Mouse (Mus musculus): ENCODE data around the gene Jmjd1c. TPM values are rescaled to one million over a fixed set of nuclear protein-coding genes. Genes with fewer than 3 reads are reported as not detected.

Jmjd1c gene
- 44.8 and 48.3 TPM in 2 replicates for total RNA-seq (2014; rRNA removed)
- 5.7 and 5.8 TPM in 2 replicates for polyA plus RNA-seq (2012; rRNA removed)

GRCm38 (mm10) chr10:67095798-67096620, at the start of gene Jmjd1c:
TSS of gene Jmjd1c (plus strand) at chr10:67096125.
- Histone ChIP-seq H3K4me3 (ENCODE audit: insufficient read depth, low read depth, low read length) (peak within 1 kb of the TSS; percentile 73), H3K79me2 (ENCODE audit: control insufficient read depth, insufficient read depth, low read length) (peaks cover 55% of the 10 kb centered on the region), H3K27me3 (ENCODE audit: control insufficient read depth, insufficient read depth, low read length) (no peaks in the 10 kb centered on the region), H3K9ac (ENCODE audit: low read depth, low read length) (peak within 1 kb of the TSS; percentile 100), H3K4me1 (ENCODE audit: control insufficient read depth, insufficient read depth, low read length) (peaks cover 33% of the 10 kb centered on the region), H3K36me3 (ENCODE audit: control insufficient read depth, insufficient read depth, low read length) (no peaks in the 10 kb centered on the region), H3K27ac (replicated peaks; ENCODE audit: insufficient read depth, low read depth, low read length) (peak within 1 kb of the TSS; percentile 99)
- TF ChIP-seq POLR2A (IDR thresholded peaks at IDR 0.05; ENCODE audit: extremely low read depth, insufficient read depth, low read length) (peak; percentile 40; the same call in 1 of the 2 replicates), CTCF (IDR thresholded peaks at IDR 0.05; ENCODE audit: low read depth, low read length) (no peak)
- DNase-seq (ENCODE audit: extremely low read depth, low read depth, low spot score): peak; percentile 65
- 2% methylated on average over 71 of the region's 73 CpGs for WGBS

- no peak overlapping the region for H3K4me3 ChIP-seq (ENCODE audit: insufficient read depth, low read depth, low read length)
- H3K36me3 ChIP-seq (ENCODE audit: control insufficient read depth, insufficient read depth, low read length): no peaks in the 10 kb centered on the region
- no peaks in the 10 kb centered on the region for H3K27me3 ChIP-seq (ENCODE audit: control insufficient read depth, insufficient read depth, low read length)
- H3K27ac ChIP-seq (replicated peaks; ENCODE audit: insufficient read depth, low read depth, low read length): peak overlapping the region; percentile 65
- WGBS: 49% methylated on average over 18 of the region's 18 CpGs
- TF ChIP-seq CTCF (IDR thresholded peaks at IDR 0.05; ENCODE audit: low read depth, low read length) (no peak), POLR2A (IDR thresholded peaks at IDR 0.05; ENCODE audit: extremely low read depth, insufficient read depth, low read length) (no peak)
- H3K4me1 ChIP-seq (ENCODE audit: control insufficient read depth, insufficient read depth, low read length): peaks cover 32% of the 10 kb centered on the region
- peak; percentile 88 for DNase-seq (ENCODE audit: extremely low read depth, low read depth, low spot score)
- no peak overlapping the region; the same call in 1 of the 2 replicates for H3K9ac ChIP-seq (ENCODE audit: low read depth, low read length)
- H3K79me2 ChIP-seq (ENCODE audit: control insufficient read depth, insufficient read depth, low read length): peaks cover 14% of the 10 kb centered on the region
Measured at GRCm38 (mm10) chr10:67047712-67048645, 47.9 kb upstream of the Jmjd1c start.

- 88% methylated on average over 13 of the region's 13 CpGs for WGBS
- Histone ChIP-seq H3K4me1 (ENCODE audit: control insufficient read depth, insufficient read depth, low read length) (peaks cover 28% of the 10 kb centered on the region), H3K4me3 (ENCODE audit: insufficient read depth, low read depth, low read length) (no peak overlapping the region), H3K27ac (replicated peaks; ENCODE audit: insufficient read depth, low read depth, low read length) (no peak overlapping the region), H3K27me3 (ENCODE audit: control insufficient read depth, insufficient read depth, low read length) (no peaks in the 10 kb centered on the region), H3K79me2 (ENCODE audit: control insufficient read depth, insufficient read depth, low read length) (peaks cover 21% of the 10 kb centered on the region), H3K9ac (ENCODE audit: low read depth, low read length) (no peak overlapping the region), H3K36me3 (ENCODE audit: control insufficient read depth, insufficient read depth, low read length) (no peaks in the 10 kb centered on the region)
- no peak for DNase-seq (ENCODE audit: extremely low read depth, low read depth, low spot score)
- no peak for TF ChIP-seq POLR2A (IDR thresholded peaks at IDR 0.05; ENCODE audit: extremely low read depth, insufficient read depth, low read length)
Measured at GRCm38 (mm10) chr10:67048871-67049615, 46.9 kb upstream of the Jmjd1c start.

GRCm38 (mm10) chr10:67049621-67050020, 46.3 kb upstream of the Jmjd1c start:
- TF ChIP-seq POLR2A (IDR thresholded peaks at IDR 0.05; ENCODE audit: extremely low read depth, insufficient read depth, low read length): no peak
- TF ChIP-seq CTCF (IDR thresholded peaks at IDR 0.05; ENCODE audit: low read depth, low read length): no peak
- H3K36me3 ChIP-seq (ENCODE audit: control insufficient read depth, insufficient read depth, low read length): no peaks in the 10 kb centered on the region
- H3K4me3 ChIP-seq (ENCODE audit: insufficient read depth, low read depth, low read length): no peak overlapping the region
- WGBS: 95% methylated on average over 7 of the region's 7 CpGs
- H3K27me3 ChIP-seq (ENCODE audit: control insufficient read depth, insufficient read depth, low read length): no peaks in the 10 kb centered on the region
- H3K4me1 ChIP-seq (ENCODE audit: control insufficient read depth, insufficient read depth, low read length): peaks cover 26% of the 10 kb centered on the region
- no peak overlapping the region for H3K27ac ChIP-seq (replicated peaks; ENCODE audit: insufficient read depth, low read depth, low read length)
- no peak for DNase-seq (ENCODE audit: extremely low read depth, low read depth, low spot score)
- H3K9ac ChIP-seq (ENCODE audit: low read depth, low read length): no peak overlapping the region
- H3K79me2 ChIP-seq (ENCODE audit: control insufficient read depth, insufficient read depth, low read length): peaks cover 20% of the 10 kb centered on the region

GRCm38 (mm10) chr10:67050766-67051165, 45.2 kb upstream of the Jmjd1c start:
- Histone ChIP-seq H3K79me2 (ENCODE audit: control insufficient read depth, insufficient read depth, low read length) (peaks cover 23% of the 10 kb centered on the region), H3K27me3 (ENCODE audit: control insufficient read depth, insufficient read depth, low read length) (no peaks in the 10 kb centered on the region), H3K4me3 (ENCODE audit: insufficient read depth, low read depth, low read length) (no peak overlapping the region), H3K4me1 (ENCODE audit: control insufficient read depth, insufficient read depth, low read length) (peaks cover 27% of the 10 kb centered on the region), H3K36me3 (ENCODE audit: control insufficient read depth, insufficient read depth, low read length) (no peaks in the 10 kb centered on the region), H3K27ac (replicated peaks; ENCODE audit: insufficient read depth, low read depth, low read length) (peak overlapping the region; percentile 8), H3K9ac (ENCODE audit: low read depth, low read length) (no peak overlapping the region)
- peak; percentile 74 for DNase-seq (ENCODE audit: extremely low read depth, low read depth, low spot score)
- 41% methylated on average over 7 of the region's 7 CpGs for WGBS
- no peak for TF ChIP-seq CTCF (IDR thresholded peaks at IDR 0.05; ENCODE audit: low read depth, low read length)
- TF ChIP-seq POLR2A (IDR thresholded peaks at IDR 0.05; ENCODE audit: extremely low read depth, insufficient read depth, low read length): no peak
